Mouse (Mus musculus): ENCODE results near the gene Lrpprc. TPM values are rescaled to one million over a fixed set of nuclear protein-coding genes. Genes with fewer than 3 reads are reported as not detected.

Lrpprc gene
- polyA plus RNA-seq, 1 experiment: 19.3 TPM

DNA sequence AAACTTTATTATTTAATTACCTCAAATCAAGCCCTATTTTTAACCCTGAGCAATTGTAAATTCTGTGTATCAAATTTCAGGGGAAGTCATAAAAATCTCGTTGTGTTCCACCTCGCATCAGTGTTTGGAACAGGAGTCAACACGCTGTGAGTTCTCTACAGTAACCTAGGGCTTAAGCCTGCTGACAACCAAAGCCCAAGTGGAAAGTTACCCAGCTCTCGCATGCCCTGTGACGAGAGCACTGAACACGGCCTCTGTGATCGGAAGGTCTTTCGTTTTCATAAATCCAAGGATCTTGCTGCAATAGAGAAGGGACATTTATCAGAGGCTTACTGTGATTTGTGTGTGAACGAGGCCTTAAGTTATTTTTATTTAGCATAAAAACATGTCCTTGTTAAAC lies 18.7 kb downstream of the Lrpprc start:
- H3K4me3 ChIP-seq (ENCODE audit: insufficient read depth, poor library complexity, severe bottlenecking): no peak overlapping the region
- H3K79me3 ChIP-seq (ENCODE audit: low read depth): no peaks in the 10 kb centered on the region
- no peak for TF ChIP-seq CEBPB (IDR thresholded peaks at IDR 0.05; ENCODE audit: low read depth)
- no peak for TF ChIP-seq FOSL1 (IDR thresholded peaks at IDR 0.05; ENCODE audit: insufficient read depth, low read length, poor library complexity, severe bottlenecking)
- TF ChIP-seq MYOD1 (IDR thresholded peaks at IDR 0.05; ENCODE audit: control insufficient read depth, insufficient read length, low read depth): no peak
- TF ChIP-seq MYOG (IDR thresholded peaks at IDR 0.05; ENCODE audit: control insufficient read depth, extremely low read depth, insufficient read length): no peak
- no peak for TF ChIP-seq USF1 (IDR thresholded peaks at IDR 0.05; ENCODE audit: low read depth)
- TF ChIP-seq CTCF (IDR thresholded peaks at IDR 0.05; ENCODE audit: control insufficient read depth, insufficient read depth, insufficient read length): no peak
- TF ChIP-seq MAX (IDR thresholded peaks at IDR 0.05): no peak
- H3K36me3 ChIP-seq (ENCODE audit: control insufficient read depth, insufficient read depth): peaks cover 84% of the 10 kb centered on the region
- H3K27me3 ChIP-seq (ENCODE audit: control insufficient read depth, insufficient read depth, insufficient read length): no peaks in the 10 kb centered on the region
- H3K79me2 ChIP-seq (ENCODE audit: control insufficient read depth, insufficient read depth): no peaks in the 10 kb centered on the region
- H3ac ChIP-seq (ENCODE audit: control insufficient read depth, insufficient read length, low read depth): no peak overlapping the region

DNA sequence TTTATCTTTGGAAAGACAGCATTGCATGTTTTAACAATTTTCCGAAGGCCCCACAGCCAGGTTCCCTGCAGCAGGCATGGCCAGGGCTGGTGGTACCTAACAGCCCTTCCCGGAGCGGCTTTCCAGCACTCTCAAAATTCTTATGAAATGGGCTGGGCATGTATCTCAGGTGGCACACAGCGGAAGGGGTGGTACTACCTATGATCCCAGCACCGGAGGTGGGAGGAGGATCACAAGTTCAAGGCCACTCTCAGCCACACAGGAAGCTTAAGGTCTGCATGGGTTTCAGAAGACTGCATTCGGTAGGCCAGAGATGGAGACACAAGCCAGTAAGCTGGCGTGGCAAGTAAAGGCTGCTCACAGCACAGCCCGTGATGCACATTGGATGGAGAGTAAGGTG lies 31.6 kb downstream of the Lrpprc start:
- no peak overlapping the region for H3ac ChIP-seq (ENCODE audit: control insufficient read depth, insufficient read length, low read depth)
- no peaks in the 10 kb centered on the region for H3K27me3 ChIP-seq (ENCODE audit: control insufficient read depth, insufficient read depth, insufficient read length)
- H3K4me3 ChIP-seq (ENCODE audit: insufficient read depth, poor library complexity, severe bottlenecking): no peak overlapping the region
- H3K79me2 ChIP-seq (ENCODE audit: control insufficient read depth, insufficient read depth): no peaks in the 10 kb centered on the region
- H3K79me3 ChIP-seq (ENCODE audit: low read depth): no peaks in the 10 kb centered on the region
- TF ChIP-seq MYOG (IDR thresholded peaks at IDR 0.05; ENCODE audit: control insufficient read depth, extremely low read depth, insufficient read length) (no peak), FOSL1 (IDR thresholded peaks at IDR 0.05; ENCODE audit: insufficient read depth, low read length, poor library complexity, severe bottlenecking) (no peak), CTCF (IDR thresholded peaks at IDR 0.05; ENCODE audit: control insufficient read depth, insufficient read depth, insufficient read length) (no peak), USF1 (IDR thresholded peaks at IDR 0.05; ENCODE audit: low read depth) (no peak), CEBPB (IDR thresholded peaks at IDR 0.05; ENCODE audit: low read depth) (no peak), MAX (IDR thresholded peaks at IDR 0.05) (no peak), MYOD1 (IDR thresholded peaks at IDR 0.05; ENCODE audit: control insufficient read depth, insufficient read length, low read depth) (no peak)
- peaks cover 66% of the 10 kb centered on the region for H3K36me3 ChIP-seq (ENCODE audit: control insufficient read depth, insufficient read depth)

DNA sequence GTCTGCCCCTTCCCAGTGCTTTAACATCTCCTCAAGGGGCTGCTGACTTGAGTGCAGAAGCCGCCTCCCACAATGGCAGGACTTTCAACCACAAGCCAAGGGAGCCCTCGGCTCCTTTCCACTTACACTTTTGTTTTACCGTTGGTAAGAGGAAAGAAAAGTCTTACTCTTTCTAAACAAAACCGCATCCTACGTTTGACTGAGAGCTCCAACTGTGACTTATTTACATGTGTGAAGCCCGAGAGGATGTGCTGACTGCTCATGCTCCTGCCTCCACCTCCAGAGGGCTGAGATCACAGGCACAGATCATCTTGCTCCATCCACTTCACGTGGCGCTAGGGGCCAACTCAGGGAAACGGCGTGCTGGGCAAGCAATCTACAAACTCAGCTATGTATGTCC lies 32.2 kb downstream of the Lrpprc start:
- TF ChIP-seq USF1 (IDR thresholded peaks at IDR 0.05; ENCODE audit: low read depth) (no peak), MYOG (IDR thresholded peaks at IDR 0.05; ENCODE audit: control insufficient read depth, extremely low read depth, insufficient read length) (no peak), MAX (IDR thresholded peaks at IDR 0.05) (no peak), FOSL1 (IDR thresholded peaks at IDR 0.05; ENCODE audit: insufficient read depth, low read length, poor library complexity, severe bottlenecking) (no peak), CTCF (IDR thresholded peaks at IDR 0.05; ENCODE audit: control insufficient read depth, insufficient read depth, insufficient read length) (no peak), CEBPB (IDR thresholded peaks at IDR 0.05; ENCODE audit: low read depth) (no peak), MYOD1 (IDR thresholded peaks at IDR 0.05; ENCODE audit: control insufficient read depth, insufficient read length, low read depth) (no peak)
- Histone ChIP-seq H3K36me3 (ENCODE audit: control insufficient read depth, insufficient read depth) (peaks cover 62% of the 10 kb centered on the region), H3K4me3 (ENCODE audit: insufficient read depth, poor library complexity, severe bottlenecking) (no peak overlapping the region), H3K79me3 (ENCODE audit: low read depth) (no peaks in the 10 kb centered on the region), H3ac (ENCODE audit: control insufficient read depth, insufficient read length, low read depth) (no peak overlapping the region), H3K27me3 (ENCODE audit: control insufficient read depth, insufficient read depth, insufficient read length) (no peaks in the 10 kb centered on the region), H3K79me2 (ENCODE audit: control insufficient read depth, insufficient read depth) (no peaks in the 10 kb centered on the region)

DNA sequence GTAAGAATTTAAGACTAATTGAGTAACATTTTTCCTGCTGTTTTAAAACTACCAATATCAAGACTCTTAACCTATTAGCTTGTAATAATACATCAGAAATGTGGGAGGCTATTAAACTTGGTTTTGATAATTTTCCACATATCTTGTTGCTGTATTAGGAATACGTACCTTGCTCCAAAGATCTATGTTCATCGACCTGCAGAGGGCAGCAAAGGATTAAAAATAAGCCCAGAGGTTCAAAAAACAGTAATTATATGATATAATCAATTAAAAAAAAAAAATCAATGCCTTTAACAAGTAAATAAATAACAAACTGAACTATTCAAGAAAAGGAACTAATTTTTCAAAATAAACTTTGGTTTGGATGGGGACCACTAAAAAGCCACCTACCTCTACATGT lies 34.5 kb downstream of the Lrpprc start:
- H3ac ChIP-seq (ENCODE audit: control insufficient read depth, insufficient read length, low read depth): no peak overlapping the region

DNA sequence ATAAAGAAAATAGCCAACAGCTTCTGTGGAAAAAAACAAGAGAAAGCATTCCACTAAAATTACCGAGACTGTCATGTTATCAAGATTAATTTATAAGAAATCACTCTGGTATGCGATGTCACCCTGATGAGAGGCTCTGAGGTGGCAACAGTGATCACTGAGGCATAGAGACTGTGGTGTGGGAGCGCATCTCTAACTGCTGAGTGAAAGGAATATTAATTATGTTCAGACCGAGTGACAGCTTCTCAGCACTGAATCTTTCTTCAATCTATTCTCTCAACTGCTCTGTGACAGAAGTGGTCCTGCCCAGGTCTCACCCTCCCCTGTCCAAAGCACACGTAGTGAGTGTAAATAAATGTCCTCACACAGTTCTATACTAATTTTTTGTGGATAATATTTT lies 37.1 kb downstream of the Lrpprc start:
- Histone ChIP-seq H3K4me3 (ENCODE audit: insufficient read depth, poor library complexity, severe bottlenecking) (no peak overlapping the region), H3K27me3 (ENCODE audit: control insufficient read depth, insufficient read depth, insufficient read length) (no peaks in the 10 kb centered on the region), H3K79me3 (ENCODE audit: low read depth) (no peaks in the 10 kb centered on the region), H3ac (ENCODE audit: control insufficient read depth, insufficient read length, low read depth) (no peak overlapping the region), H3K36me3 (ENCODE audit: control insufficient read depth, insufficient read depth) (peaks cover 59% of the 10 kb centered on the region), H3K79me2 (ENCODE audit: control insufficient read depth, insufficient read depth) (no peaks in the 10 kb centered on the region)
- no peak for TF ChIP-seq MYOG (IDR thresholded peaks at IDR 0.05; ENCODE audit: control insufficient read depth, extremely low read depth, insufficient read length)
- no peak for TF ChIP-seq CEBPB (IDR thresholded peaks at IDR 0.05; ENCODE audit: low read depth)
- no peak for TF ChIP-seq MAX (IDR thresholded peaks at IDR 0.05)
- no peak for TF ChIP-seq USF1 (IDR thresholded peaks at IDR 0.05; ENCODE audit: low read depth)
- no peak for TF ChIP-seq CTCF (IDR thresholded peaks at IDR 0.05; ENCODE audit: control insufficient read depth, insufficient read depth, insufficient read length)
- TF ChIP-seq MYOD1 (IDR thresholded peaks at IDR 0.05; ENCODE audit: control insufficient read depth, insufficient read length, low read depth): no peak
- no peak for TF ChIP-seq FOSL1 (IDR thresholded peaks at IDR 0.05; ENCODE audit: insufficient read depth, low read length, poor library complexity, severe bottlenecking)

More for the DNA sequence above, 34.5 kb downstream of the Lrpprc start:
- no peaks in the 10 kb centered on the region for H3K79me3 ChIP-seq (ENCODE audit: low read depth)
- H3K36me3 ChIP-seq (ENCODE audit: control insufficient read depth, insufficient read depth): peaks cover 58% of the 10 kb centered on the region
- H3K27me3 ChIP-seq (ENCODE audit: control insufficient read depth, insufficient read depth, insufficient read length): no peaks in the 10 kb centered on the region
- H3K4me3 ChIP-seq (ENCODE audit: insufficient read depth, poor library complexity, severe bottlenecking): no peak overlapping the region
- H3K79me2 ChIP-seq (ENCODE audit: control insufficient read depth, insufficient read depth): no peaks in the 10 kb centered on the region
- no peak for TF ChIP-seq CEBPB (IDR thresholded peaks at IDR 0.05; ENCODE audit: low read depth)
- TF ChIP-seq MAX (IDR thresholded peaks at IDR 0.05): no peak

DNA sequence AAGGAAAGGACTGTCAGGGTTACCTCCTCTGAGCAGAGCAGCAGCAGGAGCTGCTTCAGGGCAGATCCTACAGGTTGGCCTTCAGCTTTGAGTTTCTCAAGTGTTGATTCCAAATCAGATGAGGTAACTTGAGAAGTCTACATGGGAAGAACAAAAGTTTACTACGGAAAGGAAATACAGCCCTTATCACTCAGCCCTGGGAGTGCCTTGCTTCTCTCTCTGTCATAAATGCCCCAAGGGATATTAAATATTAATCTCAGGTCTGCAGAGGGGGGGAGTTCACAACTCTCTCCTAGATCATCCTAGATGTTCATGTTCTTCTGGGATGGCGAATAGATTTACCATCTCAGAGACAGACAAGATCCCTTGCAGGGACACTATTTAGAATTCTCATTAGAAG lies 38.3 kb downstream of the Lrpprc start:
- Histone ChIP-seq H3K79me2 (ENCODE audit: control insufficient read depth, insufficient read depth) (no peaks in the 10 kb centered on the region), H3K4me3 (ENCODE audit: insufficient read depth, poor library complexity, severe bottlenecking) (no peak overlapping the region), H3K27me3 (ENCODE audit: control insufficient read depth, insufficient read depth, insufficient read length) (no peaks in the 10 kb centered on the region), H3K36me3 (ENCODE audit: control insufficient read depth, insufficient read depth) (peaks cover 61% of the 10 kb centered on the region), H3K79me3 (ENCODE audit: low read depth) (no peaks in the 10 kb centered on the region), H3ac (ENCODE audit: control insufficient read depth, insufficient read length, low read depth) (no peak overlapping the region)
- TF ChIP-seq FOSL1 (IDR thresholded peaks at IDR 0.05; ENCODE audit: insufficient read depth, low read length, poor library complexity, severe bottlenecking) (no peak), MAX (IDR thresholded peaks at IDR 0.05) (no peak), MYOD1 (IDR thresholded peaks at IDR 0.05; ENCODE audit: control insufficient read depth, insufficient read length, low read depth) (no peak), CEBPB (IDR thresholded peaks at IDR 0.05; ENCODE audit: low read depth) (no peak), USF1 (IDR thresholded peaks at IDR 0.05; ENCODE audit: low read depth) (no peak)

Measured in C2C12 (cell line).